Mouse (Mus musculus) thymus, adult 2 months (tissue): Measurements from ENCODE around the gene Mfsd8.

Experiments used
- CTCF ChIP-seq: fragments of 200-500 bp; IDR thresholded peaks from 2 replicates; pipeline ENCODE4 v1.5.1; 2012; ENCODE audit warnings: mild to moderate bottlenecking, control low read depth, low read length, moderate library complexity, borderline replicate concordance; ENCODE audit not compliant: control insufficient read depth, poor library complexity, insufficient read depth; ENCODE audit errors: extremely low read depth
- POLR2A ChIP-seq: fragments of 200-500 bp; IDR thresholded peaks from 2 replicates; pipeline ENCODE4 v1.6.1; 2012; ENCODE audit warnings: mild to moderate bottlenecking, low read length, control low read depth, moderate library complexity; ENCODE audit not compliant: control insufficient read depth, poor library complexity, insufficient read depth; ENCODE audit errors: extremely low read depth

DNA sequence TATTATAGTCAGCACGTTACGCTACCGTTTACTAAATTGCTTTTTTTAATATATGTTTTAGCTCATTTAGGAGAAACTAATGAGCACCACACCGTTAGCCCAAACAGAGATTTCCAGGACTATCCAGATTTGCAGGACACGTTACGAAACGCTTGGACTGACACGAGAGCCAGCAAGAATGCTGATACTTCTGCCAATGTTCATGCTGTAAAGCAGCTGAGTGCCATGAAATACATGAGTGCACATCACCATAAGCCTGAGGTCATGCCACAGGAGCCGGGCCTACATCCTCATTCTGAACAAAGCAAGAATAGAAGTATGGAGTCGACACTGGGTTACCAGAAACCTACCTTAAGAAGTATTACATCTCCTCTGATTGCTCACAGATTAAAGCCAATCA lies 38.0 kb downstream of the Mfsd8 start:
- TF ChIP-seq POLR2A (no peak), CTCF (no peak)
